Mouse (Mus musculus): Measurements from ENCODE around the gene Aip. TPM values are rescaled to one million over a fixed set of nuclear protein-coding genes. Genes with fewer than 3 reads are reported as not detected.

The Aip gene
- total and polyA plus RNA-seq, 3 experiments = 22.3 to 86.6 (median 39.9) TPM

DNA sequence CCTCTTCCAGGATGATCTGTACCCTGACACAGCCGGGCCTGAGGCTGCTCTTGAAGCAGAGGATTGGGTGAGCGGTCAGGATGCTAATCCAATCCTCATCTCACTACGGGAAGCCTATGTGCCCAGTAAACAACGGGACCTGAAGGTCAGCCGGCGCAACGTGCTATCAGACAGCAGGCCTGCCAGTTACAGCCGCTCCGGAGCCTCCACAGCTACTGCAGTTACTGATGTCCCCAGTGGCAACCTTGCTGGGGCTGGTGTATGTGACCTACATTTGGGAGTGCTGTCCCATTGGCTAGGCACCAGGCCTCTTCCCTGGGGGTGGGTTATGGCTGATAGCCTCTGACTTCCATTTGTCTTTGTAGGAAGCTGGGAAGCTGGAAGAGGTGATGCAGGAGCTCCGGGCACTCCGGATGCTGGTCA is 27.6 kb upstream of the Aip start, which contains the start of gene Ptprcap:
Gene Ptprcap, plus strand, starts transcription at position 373 of the 423 bp plus-strand sequence.
- Histone ChIP-seq H3K4me1 (ENCODE audit: insufficient read depth, low read depth, low read length) (peaks cover 68% of the 10 kb centered on the region), H3K9me3 (replicated peaks) (no peaks in the 10 kb centered on the region), H3K36me3 (replicated peaks) (peaks cover 92% of the 10 kb centered on the region), H3K4me3 (ENCODE audit: low read depth, low read length) (no peak within 1 kb of the TSS), H3K27me3 (ENCODE audit: insufficient read depth, low read length) (no peaks in the 10 kb centered on the region)
- no peak for TF ChIP-seq GATA2 (IDR thresholded peaks at IDR 0.05; ENCODE audit: borderline replicate concordance, low read depth, low read length)
- no peak for TF ChIP-seq CTCF (IDR thresholded peaks at IDR 0.05; ENCODE audit: low read depth, low read length)
- DNase-seq (ENCODE audit: low spot score) (no peak), ATAC-seq (ENCODE audit: extremely low read depth, insufficient number of reproducible peaks, low FRiP score, poor library complexity, severe bottlenecking) (no peak)

DNA sequence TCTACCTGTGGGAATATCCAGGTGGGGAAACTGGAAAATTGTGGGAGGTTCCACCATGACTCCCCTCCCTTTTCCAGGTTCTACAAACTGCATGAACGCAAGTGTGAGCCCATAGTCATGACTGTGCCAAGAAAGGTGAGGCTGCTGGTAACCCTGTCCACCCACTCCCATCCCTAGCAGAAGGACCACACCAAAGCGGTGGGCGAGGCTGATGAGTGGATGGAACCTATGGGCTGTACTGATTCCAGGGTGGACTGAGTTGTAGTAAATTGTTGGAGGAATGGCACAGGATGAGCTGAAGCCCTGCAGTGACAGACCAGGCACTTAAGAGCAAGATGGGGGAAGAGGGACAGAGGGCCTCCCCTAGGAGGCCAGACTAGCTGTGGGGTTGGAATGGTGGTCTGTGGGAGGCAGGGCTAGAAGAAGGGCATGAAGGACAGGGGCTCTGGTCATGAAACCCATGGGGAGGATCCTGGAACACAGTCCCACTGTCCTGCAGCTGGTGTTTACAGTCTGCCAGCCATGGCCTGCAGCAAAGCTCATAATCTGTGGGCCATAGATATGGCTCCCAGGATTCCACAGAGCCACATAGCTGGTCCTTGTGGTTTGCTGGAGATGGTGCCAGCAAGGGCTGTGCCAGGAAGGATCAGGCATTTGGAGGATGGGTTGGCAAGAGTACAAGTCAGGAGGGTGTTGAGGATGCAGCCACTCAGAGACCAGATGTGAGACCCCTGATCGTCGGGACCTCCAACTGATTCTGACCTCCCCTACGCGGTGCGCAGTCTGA is 27.0 kb upstream of the Aip start:
- no peak for DNase-seq (ENCODE audit: low spot score)
- H3K36me3 ChIP-seq (replicated peaks) = peaks cover 86% of the 10 kb centered on the region
- no peak for ATAC-seq (ENCODE audit: extremely low read depth, insufficient number of reproducible peaks, low FRiP score, poor library complexity, severe bottlenecking)
- no peak overlapping the region for H3K4me3 ChIP-seq (ENCODE audit: low read depth, low read length)
- no peaks in the 10 kb centered on the region for H3K9me3 ChIP-seq (replicated peaks)
- TF ChIP-seq CTCF (IDR thresholded peaks at IDR 0.05; ENCODE audit: low read depth, low read length) (no peak), GATA2 (IDR thresholded peaks at IDR 0.05; ENCODE audit: borderline replicate concordance, low read depth, low read length) (no peak), TAL1 (conservative IDR thresholded peaks at IDR 0.05; ENCODE audit: low read depth, low read length) (no peak), GATA1 (IDR thresholded peaks at IDR 0.05; ENCODE audit: borderline replicate concordance, low read length) (no peak), POLR2AphosphoS5 (IDR thresholded peaks at IDR 0.05; ENCODE audit: insufficient replicate concordance, low read depth, low read length) (no peak)
- peaks cover 74% of the 10 kb centered on the region for H3K4me1 ChIP-seq (ENCODE audit: insufficient read depth, low read depth, low read length)
- no peaks in the 10 kb centered on the region for H3K27me3 ChIP-seq (ENCODE audit: insufficient read depth, low read length)

GRCm38 (mm10) chr19:4151898-4152297 is 26.2 kb upstream of the Aip start:
- H3K36me3 ChIP-seq (replicated peaks) = peaks cover 78% of the 10 kb centered on the region
- no peaks in the 10 kb centered on the region for H3K27me3 ChIP-seq (ENCODE audit: insufficient read depth, low read length)
- no peak for ATAC-seq (ENCODE audit: extremely low read depth, insufficient number of reproducible peaks, low FRiP score, poor library complexity, severe bottlenecking)
- TF ChIP-seq POLR2AphosphoS5 (IDR thresholded peaks at IDR 0.05; ENCODE audit: insufficient replicate concordance, low read depth, low read length) (no peak), GATA1 (IDR thresholded peaks at IDR 0.05; ENCODE audit: borderline replicate concordance, low read length) (no peak), TAL1 (conservative IDR thresholded peaks at IDR 0.05; ENCODE audit: low read depth, low read length) (no peak), CTCF (IDR thresholded peaks at IDR 0.05; ENCODE audit: low read depth, low read length) (no peak), GATA2 (IDR thresholded peaks at IDR 0.05; ENCODE audit: borderline replicate concordance, low read depth, low read length) (no peak)
- no peak for DNase-seq (ENCODE audit: low spot score)
- peaks cover 72% of the 10 kb centered on the region for H3K4me1 ChIP-seq (ENCODE audit: insufficient read depth, low read depth, low read length)
- no peak overlapping the region for H3K4me3 ChIP-seq (ENCODE audit: low read depth, low read length)
- H3K9me3 ChIP-seq (replicated peaks) = no peaks in the 10 kb centered on the region

GRCm38 (mm10) chr19:4151488-4151860 is 25.8 kb upstream of the Aip start:
- Histone ChIP-seq H3K36me3 (replicated peaks) (peaks cover 74% of the 10 kb centered on the region), H3K9me3 (replicated peaks) (no peaks in the 10 kb centered on the region), H3K4me1 (ENCODE audit: insufficient read depth, low read depth, low read length) (peaks cover 72% of the 10 kb centered on the region), H3K27me3 (ENCODE audit: insufficient read depth, low read length) (no peaks in the 10 kb centered on the region), H3K4me3 (ENCODE audit: low read depth, low read length) (no peak overlapping the region)
- DNase-seq (ENCODE audit: low spot score) (no peak), ATAC-seq (ENCODE audit: extremely low read depth, insufficient number of reproducible peaks, low FRiP score, poor library complexity, severe bottlenecking) (no peak)
- TF ChIP-seq POLR2AphosphoS5 (IDR thresholded peaks at IDR 0.05; ENCODE audit: insufficient replicate concordance, low read depth, low read length) = no peak
- no peak for TF ChIP-seq GATA1 (IDR thresholded peaks at IDR 0.05; ENCODE audit: borderline replicate concordance, low read length)
- no peak for TF ChIP-seq CTCF (IDR thresholded peaks at IDR 0.05; ENCODE audit: low read depth, low read length)
- TF ChIP-seq TAL1 (conservative IDR thresholded peaks at IDR 0.05; ENCODE audit: low read depth, low read length) = no peak
- no peak for TF ChIP-seq GATA2 (IDR thresholded peaks at IDR 0.05; ENCODE audit: borderline replicate concordance, low read depth, low read length)

DNA sequence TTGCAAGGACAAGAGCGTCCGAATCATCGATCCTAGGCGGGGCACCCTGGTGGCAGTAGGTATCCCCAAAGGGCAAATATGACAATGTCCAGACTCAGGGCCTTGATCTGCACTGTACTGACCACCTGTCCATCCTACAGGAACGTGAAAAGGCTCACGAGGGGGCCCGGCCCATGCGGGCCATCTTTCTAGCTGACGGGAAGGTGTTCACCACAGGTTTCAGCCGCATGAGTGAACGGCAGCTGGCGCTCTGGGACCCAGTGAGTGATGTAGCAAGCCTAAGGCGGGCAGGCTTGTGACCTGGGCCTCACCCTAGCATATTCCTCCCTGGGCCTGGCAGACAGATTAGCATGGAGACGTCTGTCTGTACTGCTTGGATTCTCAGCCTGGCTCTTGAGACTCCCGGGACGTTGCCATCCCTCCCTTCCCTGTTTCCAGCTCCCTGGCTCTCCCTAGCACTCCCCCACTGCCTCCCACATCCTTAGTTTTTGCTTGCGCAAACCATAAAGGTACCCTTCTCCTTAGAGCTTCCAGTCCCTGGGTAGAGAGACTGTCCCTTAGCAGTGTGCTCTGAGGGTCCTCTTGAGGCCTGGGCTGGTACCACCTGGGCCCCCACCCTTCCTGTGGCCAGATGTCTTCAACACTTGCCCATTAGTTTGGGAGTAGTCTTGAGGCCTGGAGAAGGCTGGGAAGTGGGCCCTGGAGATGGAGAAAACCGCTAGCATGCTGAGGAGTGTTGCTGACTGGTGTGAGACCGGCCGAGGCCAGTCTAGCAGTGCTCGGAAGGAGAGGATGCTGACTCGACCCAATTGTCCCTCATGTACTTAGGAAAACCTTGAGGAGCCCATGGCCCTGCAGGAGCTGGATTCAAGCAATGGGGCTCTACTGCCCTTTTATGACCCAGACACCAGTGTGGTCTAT is 25.2 kb upstream of the Aip start:
- peaks cover 66% of the 10 kb centered on the region for H3K4me1 ChIP-seq (ENCODE audit: insufficient read depth, low read depth, low read length)
- TF ChIP-seq TAL1 (conservative IDR thresholded peaks at IDR 0.05; ENCODE audit: low read depth, low read length) = no peak

DNA sequence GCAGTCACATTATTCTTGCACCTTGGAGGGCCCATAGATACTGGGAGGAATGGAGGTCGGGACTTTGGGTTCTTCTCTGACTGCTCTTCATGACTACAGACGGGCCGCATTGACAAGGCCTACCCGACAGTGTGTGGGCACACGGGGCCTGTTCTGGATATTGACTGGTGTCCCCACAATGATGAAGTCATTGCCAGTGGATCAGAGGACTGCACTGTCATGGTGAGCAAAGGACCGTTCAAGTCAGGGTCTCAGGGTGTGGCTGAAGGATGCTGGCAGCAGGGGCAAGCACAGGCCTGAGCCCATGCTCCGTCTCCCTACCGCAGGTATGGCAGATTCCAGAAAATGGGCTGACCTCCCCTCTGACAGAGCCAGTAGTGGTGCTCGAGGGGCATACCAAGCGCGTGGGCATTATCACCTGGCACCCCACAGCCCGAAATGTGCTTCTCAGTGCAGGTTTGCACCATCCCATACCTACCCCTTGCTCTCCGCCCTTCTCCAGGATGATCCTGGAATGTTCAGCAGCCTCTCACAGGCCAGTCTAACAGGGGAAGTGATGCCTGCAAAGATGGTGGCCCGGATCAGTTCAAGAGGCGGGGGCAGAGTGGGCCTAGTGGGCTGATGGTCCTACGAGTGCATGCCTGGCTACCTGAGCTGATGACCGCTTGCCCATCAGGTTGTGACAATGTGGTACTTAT is 24.3 kb upstream of the Aip start:
- Histone ChIP-seq H3K4me1 (ENCODE audit: insufficient read depth, low read depth, low read length) (peaks cover 62% of the 10 kb centered on the region), H3K27me3 (ENCODE audit: insufficient read depth, low read length) (no peaks in the 10 kb centered on the region), H3K36me3 (replicated peaks) (peaks cover 58% of the 10 kb centered on the region), H3K4me3 (ENCODE audit: low read depth, low read length) (peak overlapping the region; percentile 82; the same call in 1 of the 2 replicates), H3K9me3 (replicated peaks) (no peaks in the 10 kb centered on the region)
- ATAC-seq (ENCODE audit: extremely low read depth, insufficient number of reproducible peaks, low FRiP score, poor library complexity, severe bottlenecking) (no peak), DNase-seq (ENCODE audit: low spot score) (no peak)
- TF ChIP-seq POLR2AphosphoS5 (IDR thresholded peaks at IDR 0.05; ENCODE audit: insufficient replicate concordance, low read depth, low read length) (no peak), GATA2 (IDR thresholded peaks at IDR 0.05; ENCODE audit: borderline replicate concordance, low read depth, low read length) (no peak), CTCF (IDR thresholded peaks at IDR 0.05; ENCODE audit: low read depth, low read length) (no peak), TAL1 (conservative IDR thresholded peaks at IDR 0.05; ENCODE audit: low read depth, low read length) (no peak)

More for the DNA sequence above, 25.2 kb upstream of the Aip start:
- H3K36me3 ChIP-seq (replicated peaks) = peaks cover 68% of the 10 kb centered on the region
- ATAC-seq (ENCODE audit: extremely low read depth, insufficient number of reproducible peaks, low FRiP score, poor library complexity, severe bottlenecking) = no peak
- no peaks in the 10 kb centered on the region for H3K27me3 ChIP-seq (ENCODE audit: insufficient read depth, low read length)
- no peak overlapping the region; the same call in 1 of the 2 replicates for H3K4me3 ChIP-seq (ENCODE audit: low read depth, low read length)
- H3K9me3 ChIP-seq (replicated peaks) = no peaks in the 10 kb centered on the region
- DNase-seq (ENCODE audit: low spot score) = no peak
